Mouse (Mus musculus) CD8-positive naive resting alpha-beta T cell, adult 2 months (primary cell): Measurements from ENCODE around the gene Ndrg3.
"Not testable (repeated sequence)": the region's sequence is repeated elsewhere in the genome, so short reads cannot be mapped to it uniquely, and the experiment has no call there.

Experiments
- DNase-seq, 2 experiments: peaks; one replicate each; pipeline ENCODE4 v3.0.0; 2022; ENCODE audit warnings: low read depth in 2 of 2, low spot score in 2 of 2

Gene Ndrg3

GRCm38 (mm10) chr2:156939926-156940325 lies 51.9 kb downstream of the Ndrg3 start:
- DNase-seq, result not testable (repeated sequence)

DNA sequence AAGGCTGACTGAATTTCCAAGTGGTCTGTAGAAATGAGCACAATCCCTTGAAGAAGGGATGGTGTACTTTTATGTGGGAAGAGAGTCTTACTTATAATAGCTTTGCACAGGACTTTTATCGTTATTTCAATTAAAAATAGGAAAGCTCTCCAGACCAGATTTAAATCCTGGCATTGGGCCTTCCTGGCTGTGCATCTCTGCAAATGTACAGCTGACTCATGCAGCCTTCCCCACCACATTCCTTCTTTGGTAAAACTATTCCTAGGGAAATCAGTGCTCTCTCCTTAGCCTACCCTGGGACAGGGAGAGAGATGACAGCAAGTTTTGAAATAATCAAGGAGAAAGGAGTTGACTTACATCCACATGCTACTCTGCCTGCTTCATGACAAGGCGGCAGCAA lies 54.1 kb downstream of the Ndrg3 start:
- DNase-seq, result no peak

- no peak for DNase-seq
Observed at GRCm38 (mm10) chr2:156935005-156935404, 56.9 kb downstream of the Ndrg3 start.

DNA sequence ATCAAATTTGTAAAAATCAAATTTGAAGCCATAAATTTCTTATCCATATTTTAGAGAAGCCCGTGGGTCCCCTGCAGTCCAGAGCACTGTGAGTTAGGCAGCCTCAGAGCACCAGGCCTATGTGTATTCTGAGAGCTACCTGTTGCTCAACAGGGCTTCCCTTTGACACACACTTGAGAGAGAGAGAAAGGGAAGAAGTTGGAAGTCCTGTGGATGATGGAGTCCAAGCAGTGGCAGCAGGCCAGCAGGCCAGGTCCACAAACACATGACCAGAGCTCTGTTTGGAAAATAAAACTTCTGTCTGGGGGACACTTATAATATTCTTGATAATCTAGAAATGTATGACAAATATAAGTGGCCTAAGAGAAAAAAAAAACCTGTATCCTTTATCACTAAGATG lies 58.4 kb downstream of the Ndrg3 start:
- no peak for DNase-seq

- no peak for DNase-seq
Observed at GRCm38 (mm10) chr2:156931421-156931820, 60.4 kb downstream of the Ndrg3 start.

DNA sequence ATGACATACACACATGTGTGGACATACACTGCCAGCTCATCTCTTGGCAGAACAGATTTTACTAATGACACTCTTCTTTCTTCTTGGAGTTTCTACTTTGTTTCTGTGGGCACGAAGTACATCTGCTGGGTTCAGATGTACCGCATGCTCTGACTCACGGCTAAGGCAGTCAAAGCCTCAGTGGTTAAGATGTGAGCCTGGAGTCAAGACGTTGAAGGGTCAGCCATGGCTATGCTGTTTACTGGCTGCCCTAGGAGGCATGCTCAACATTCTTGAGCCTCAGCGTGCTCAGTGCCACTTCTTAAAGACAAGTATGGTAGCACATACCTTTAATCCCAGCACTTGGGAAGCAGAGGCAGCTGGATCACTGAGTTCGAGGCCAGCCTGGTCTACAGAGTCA lies 61.3 kb downstream of the Ndrg3 start:
- no peak for DNase-seq

DNA sequence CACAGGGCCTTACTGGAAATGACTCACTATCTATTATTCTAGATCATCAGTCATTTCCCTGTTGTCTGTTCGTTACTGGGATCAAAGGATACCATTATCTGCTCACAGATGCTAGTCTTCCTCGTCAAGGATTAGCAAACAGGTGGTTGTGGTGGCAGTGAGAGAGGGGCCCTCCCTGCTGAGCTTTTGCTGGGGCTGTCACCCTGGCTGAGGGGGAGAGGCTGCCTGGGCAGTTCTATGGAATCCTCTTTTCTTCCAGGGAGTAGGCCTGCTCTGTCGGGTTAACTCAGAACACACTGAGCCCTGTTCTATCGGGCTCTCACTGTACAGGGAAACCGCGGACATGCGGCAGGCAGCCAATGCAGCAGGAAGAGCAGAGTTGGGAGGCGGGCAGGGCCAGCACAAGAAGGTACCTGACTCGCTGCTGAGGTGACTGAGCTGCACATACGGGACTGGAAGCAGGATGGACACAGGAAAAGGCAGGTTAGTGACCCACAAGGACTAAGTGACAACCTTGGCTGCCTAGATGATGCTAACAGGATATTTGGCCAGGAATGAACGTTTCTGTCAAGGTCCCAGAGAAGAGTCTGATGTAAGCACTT lies 62.2 kb downstream of the Ndrg3 start:
- no peak for DNase-seq

DNA sequence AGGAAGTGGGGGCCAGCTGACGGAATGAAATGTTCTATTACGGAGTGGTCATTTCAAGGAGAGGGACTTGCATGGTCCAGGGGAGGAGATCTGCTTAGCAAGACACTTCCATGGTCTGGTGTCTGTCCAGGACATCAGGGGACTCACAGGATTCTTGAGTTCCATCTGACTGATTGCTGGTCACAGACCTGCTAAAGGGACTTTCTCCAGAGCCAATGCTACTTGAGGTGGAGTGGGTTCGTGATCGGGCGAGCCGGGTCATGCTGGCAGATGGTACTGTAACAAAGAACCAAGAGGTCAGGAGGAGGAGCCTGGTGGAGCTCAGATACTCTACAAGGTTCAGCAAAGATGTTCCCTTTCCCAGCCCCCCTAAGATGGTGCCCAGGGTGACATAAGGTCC lies 63.2 kb downstream of the Ndrg3 start:
- no peak for DNase-seq

- no peak for DNase-seq
Observed at GRCm38 (mm10) chr2:156927663-156928062, 64.2 kb downstream of the Ndrg3 start.

- DNase-seq, result not testable (repeated sequence)
Observed at GRCm38 (mm10) chr2:156925611-156926010, 66.2 kb downstream of the Ndrg3 start.

GRCm38 (mm10) chr2:156925075-156925474 lies 66.8 kb downstream of the Ndrg3 start:
- DNase-seq, result not testable (repeated sequence)

DNA sequence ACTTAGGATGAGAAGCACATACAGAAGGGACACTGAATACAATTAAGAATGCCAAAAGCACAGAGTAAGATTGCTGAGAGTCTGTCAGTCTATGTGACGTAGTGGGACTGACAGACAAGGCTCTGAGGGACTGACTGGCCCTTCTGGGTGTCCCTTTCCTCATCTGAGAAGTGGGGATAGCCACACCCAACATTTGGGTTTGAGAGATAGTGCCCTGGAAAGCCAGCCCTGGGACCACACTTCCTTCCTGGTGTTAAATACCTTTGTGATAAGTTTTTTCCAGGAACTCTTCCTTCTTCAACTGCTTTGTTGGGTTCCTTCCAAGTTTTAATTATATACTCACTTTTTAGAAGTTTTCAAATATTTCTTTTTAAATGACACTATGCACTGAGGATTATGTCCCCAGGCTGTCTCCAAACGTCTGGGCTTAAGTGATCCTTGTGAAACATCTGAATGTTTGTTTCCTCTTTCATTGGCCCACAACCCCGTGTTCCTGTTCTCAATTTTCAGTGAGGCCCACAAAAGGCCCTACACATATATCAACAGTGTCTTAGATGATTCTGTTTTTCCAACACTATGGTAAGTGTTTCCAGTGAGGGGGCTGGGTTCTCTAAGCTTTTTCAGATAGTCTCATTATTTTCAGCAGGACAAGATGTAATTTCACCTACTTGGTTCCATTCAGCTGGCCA lies 67.5 kb downstream of the Ndrg3 start:
- DNase-seq, result no peak

- no peak for DNase-seq
Observed at GRCm38 (mm10) chr2:156923057-156923456, 68.8 kb downstream of the Ndrg3 start.

DNA sequence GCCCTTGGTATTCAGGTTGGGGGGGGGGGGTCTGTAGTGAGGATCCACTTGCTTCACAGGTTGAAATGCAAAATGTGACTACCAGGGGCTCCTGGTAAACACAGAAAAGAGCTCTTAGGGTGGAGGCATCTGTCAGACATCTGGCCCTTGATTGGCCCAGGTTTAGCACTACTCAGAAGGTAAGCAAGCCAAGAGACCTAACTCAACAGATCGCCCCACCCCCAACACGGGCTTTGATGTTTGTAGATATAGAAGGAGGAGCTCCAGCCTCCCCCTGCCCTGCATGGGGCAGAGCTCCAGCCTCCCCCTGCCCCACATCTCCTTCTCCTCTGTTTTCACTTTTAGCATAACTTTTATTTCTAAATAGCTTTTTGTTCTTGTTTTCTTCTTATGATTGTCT lies 72.1 kb downstream of the Ndrg3 start:
- no peak for DNase-seq

GRCm38 (mm10) chr2:156919191-156919590 lies 72.7 kb downstream of the Ndrg3 start:
- not testable (repeated sequence) for DNase-seq

- peak; percentile 11 to 33 for DNase-seq
Observed at GRCm38 (mm10) chr2:156918562-156918961, 73.3 kb downstream of the Ndrg3 start.

DNA sequence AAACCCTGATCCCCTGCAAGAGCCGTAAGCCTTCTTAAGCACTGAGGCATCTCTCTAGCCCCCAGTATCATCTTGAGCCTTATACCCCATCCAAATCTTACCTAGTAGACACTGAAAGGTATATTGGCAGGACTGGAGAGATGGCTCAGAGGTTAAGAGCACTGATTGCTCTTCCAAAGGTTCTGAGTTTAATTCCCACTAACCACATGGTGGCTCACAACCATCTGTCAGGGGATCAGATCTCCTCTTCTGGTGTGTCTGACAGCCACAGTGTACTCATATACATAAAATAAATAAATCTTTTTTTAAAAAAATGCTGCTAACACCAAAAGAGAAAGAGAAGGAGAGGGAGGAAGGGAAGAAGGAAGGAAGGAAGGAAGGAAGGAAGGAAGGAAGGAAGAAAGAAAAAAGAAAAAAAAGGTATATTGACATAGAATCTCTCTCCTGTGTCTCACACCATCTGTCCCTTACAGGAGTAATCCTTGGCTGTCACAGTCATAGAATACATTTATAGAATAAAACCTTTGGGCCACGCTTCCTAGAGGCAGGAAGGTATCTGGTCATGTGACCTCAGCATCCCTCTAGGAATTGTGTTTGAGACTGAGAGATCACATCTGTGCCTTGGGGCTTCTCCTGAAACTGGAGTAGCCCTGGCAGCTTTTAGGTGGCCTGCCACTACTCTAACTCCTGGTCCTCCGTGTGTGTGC lies 75.3 kb downstream of the Ndrg3 start:
- DNase-seq, result no peak

DNA sequence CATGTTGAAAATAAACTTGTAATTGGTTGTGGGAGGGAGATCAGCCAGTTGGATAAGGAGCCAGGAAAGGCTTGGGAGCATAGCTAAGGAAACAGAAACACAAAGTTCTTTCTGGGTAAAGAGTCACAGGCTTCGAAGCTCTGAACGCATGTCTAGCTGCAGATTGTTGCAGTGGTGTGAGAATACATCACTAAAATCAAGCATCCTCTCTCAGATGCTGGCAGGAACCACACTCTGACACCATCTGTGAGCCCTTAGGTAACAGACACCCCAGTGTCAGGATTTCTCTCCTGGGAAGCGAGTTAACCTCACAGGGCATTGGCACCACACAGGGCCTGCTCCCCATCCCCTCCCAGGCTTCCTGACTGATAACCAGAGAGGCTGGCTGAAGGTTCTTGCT lies 76.3 kb downstream of the Ndrg3 start:
- DNase-seq, result no peak

DNA sequence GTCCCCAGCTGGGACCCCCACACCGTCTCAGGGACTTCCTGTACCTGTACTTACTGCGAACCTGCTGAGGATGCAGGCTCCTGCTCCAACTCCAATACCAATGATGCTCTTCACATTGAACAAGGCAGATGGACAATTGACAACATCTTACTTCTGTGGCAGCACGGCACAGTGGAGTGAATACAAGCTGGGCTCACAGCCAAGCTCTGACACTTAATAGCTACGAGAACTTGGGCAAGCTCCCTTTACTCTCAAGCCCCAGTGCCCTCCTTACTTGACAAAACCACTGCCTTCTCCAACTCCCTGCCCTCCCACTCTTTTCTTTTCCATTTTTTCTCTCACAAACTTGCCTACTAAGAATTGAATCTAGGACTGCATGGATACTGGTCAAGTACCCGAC lies 78.7 kb downstream of the Ndrg3 start:
- no peak for DNase-seq

- DNase-seq, result not testable (repeated sequence)
Observed at GRCm38 (mm10) chr2:156905931-156906330, 85.9 kb downstream of the Ndrg3 start.

DNA sequence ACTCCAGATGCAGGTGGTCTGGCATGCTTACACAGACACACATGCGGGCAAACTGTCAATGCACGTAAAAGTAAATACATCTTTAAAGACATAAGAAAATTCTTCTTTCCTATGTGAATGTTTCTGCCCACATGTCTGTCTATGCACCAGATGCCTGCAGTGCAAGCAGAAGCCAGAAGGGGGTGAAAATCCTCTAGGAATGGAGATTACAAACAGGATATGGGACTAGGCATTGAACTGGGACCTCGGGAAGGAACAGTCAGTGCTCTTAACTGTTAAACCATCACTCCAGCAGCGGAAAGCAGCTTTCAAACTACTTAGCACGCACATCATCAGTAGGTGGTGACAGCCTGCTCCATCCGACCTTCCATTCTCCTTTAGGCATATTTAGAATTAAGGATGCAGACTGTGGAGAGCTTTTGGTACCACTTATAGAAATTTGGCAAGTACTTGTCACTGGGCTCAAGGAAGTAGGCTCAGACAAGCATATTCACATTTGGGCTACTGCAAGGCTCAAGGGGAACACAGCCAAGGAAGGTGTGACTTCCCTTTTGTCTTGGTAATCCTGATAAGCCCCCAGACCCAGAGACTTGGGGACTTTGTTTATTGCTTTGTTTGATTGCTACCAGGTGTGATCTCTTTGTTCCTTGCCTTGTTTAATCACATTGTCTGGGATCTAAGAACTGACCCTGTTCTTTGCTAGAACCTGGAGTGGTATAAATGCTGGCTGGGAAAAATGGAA lies 86.7 kb downstream of the Ndrg3 start:
- DNase-seq, result no peak

GRCm38 (mm10) chr2:156903367-156903766 lies 88.5 kb downstream of the Ndrg3 start:
- DNase-seq, result no peak
